ENCODE assay signal across 22 mouse cellular contexts in the genomic region with DNA sequence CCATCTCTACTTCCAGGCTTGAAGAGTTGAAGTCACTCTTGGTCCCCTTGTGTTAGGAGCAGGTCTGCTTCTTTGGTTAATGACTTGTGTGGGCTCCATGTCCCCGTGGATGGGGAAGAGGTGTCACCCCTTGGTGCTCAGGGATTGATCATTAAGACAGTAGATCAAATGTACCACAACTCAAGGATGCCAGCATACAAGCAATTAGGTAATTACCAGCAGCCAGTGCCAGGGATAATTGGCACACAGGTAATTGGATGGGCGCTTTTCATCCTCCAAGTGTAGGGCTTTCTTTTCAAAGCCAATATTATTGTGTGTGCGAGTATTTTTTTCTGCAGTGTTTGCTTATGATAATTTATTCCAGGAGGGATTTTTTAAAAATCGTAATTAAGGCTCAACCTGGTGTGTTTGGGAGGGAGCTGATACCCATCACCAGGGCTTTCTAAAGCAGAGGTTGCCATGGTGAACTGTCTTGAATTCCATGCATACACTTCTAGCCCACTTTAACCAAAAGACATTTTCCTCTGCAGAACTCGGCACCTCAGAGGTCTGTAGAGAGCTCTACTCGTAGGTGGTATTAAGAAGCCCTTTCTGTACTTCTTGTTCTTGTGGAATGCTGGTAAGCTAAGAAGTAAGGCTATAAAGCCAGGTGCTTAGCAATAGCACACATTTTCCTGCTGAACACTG.
DNase-seq lines count a peak whose midpoint lies in the region; ATAC-seq lines count a peak whose summit lies in the region.
"Had no signal": no experiment of that assay in that cellular context is flagged by ENCODE, and none has a peak within 500 bp of the region (broad histone marks: within the 10 kb centered on the region; RNA-seq: fewer than 3 reads in every experiment).

No protein-coding gene starts in this region.

- peaks cover 4% of the 10 kb centered on the region for H3K4me1 ChIP-seq in forebrain, embryonic 12.5 days
- peaks cover 27% of the 10 kb centered on the region for H3K4me1 ChIP-seq in forebrain, embryonic 13.5 days
- H3K4me1 ChIP-seq in midbrain, embryonic 13.5 days (replicated peaks) = peaks cover 14% of the 10 kb centered on the region
- H3K4me1 ChIP-seq in midbrain, embryonic 10.5 days = peaks cover 3% of the 10 kb centered on the region; the same call in 1 of the 2 replicates
- 0 out of 2 replicates have a peak, but pooled peaks cover 5% of the 10 kb centered on the region for H3K4me1 ChIP-seq in midbrain, embryonic 14.5 days (ENCODE audit: control insufficient read depth, insufficient read depth, low read length)
- H3K4me1 ChIP-seq: hindbrain, embryonic 10.5 days had no signal

- peak; percentile 69; the same call in 1 of the 2 replicates for ATAC-seq in forebrain, embryonic 12.5 days (ENCODE audit: low FRiP score)
- no peak; the same call in 1 of the 2 replicates for ATAC-seq in forebrain, embryonic 13.5 days
- peak; percentile 56 for ATAC-seq in midbrain, embryonic 13.5 days
- ATAC-seq in midbrain, embryonic 14.5 days (ENCODE audit: low FRiP score, low TSS enrichment) = no peak
- ATAC-seq: hindbrain, embryonic 16.5 days; inflammation-experienced regulatory T-cells, adult 6 months; Patski had no signal

- no peak overlapping the region for H3K4me3 ChIP-seq in forebrain, embryonic 12.5 days (replicated peaks)
- no peak overlapping the region for H3K4me3 ChIP-seq in forebrain, embryonic 13.5 days
- no peak overlapping the region for H3K4me3 ChIP-seq in midbrain, embryonic 13.5 days (replicated peaks)
- no peak overlapping the region for H3K4me3 ChIP-seq in midbrain, embryonic 10.5 days
- no peak overlapping the region for H3K4me3 ChIP-seq in midbrain, embryonic 14.5 days (replicated peaks; ENCODE audit: low read depth, low read length)
- H3K4me3 ChIP-seq: embryonic facial prominence, embryonic 15.5 days; erythroblast, embryonic 14.5 days; gastrocnemius, adult 2 months; heart, embryonic 12.5 days; hindbrain, embryonic 10.5 days had no signal

- DNase-seq in midbrain, embryonic 10.5 days (ENCODE audit: low spot score) = no peak
- peak; percentile 41 for DNase-seq in midbrain, embryonic 14.5 days
- no peak for DNase-seq in lung, postnatal 25 days (ENCODE audit: low spot score)
- no peak for DNase-seq in adrenal gland, postnatal 25 days
- DNase-seq: adrenal gland, adult 2 months; adrenal gland, postnatal 36 days; cerebellum, adult 11-12 months; cerebellum, adult 9-11 months; cerebellum, postnatal 36 days; gastrocnemius, adult 2 months; gastrocnemius, postnatal 25 days; kidney, adult 11 months had no signal

- H3K27ac ChIP-seq in forebrain, embryonic 12.5 days = no peak overlapping the region
- H3K27ac ChIP-seq in forebrain, embryonic 13.5 days = no peak overlapping the region
- H3K27ac ChIP-seq in midbrain, embryonic 13.5 days = peak overlapping the region; percentile 21; the same call in 1 of the 2 replicates
- no peak overlapping the region for H3K27ac ChIP-seq in midbrain, embryonic 10.5 days (replicated peaks)
- H3K27ac ChIP-seq in midbrain, embryonic 14.5 days (replicated peaks; ENCODE audit: low read depth, low read length) = 0 out of 2 replicates have a peak overlapping the region, but pooled peaks have one; percentile 2
- H3K27ac ChIP-seq: embryonic facial prominence, embryonic 15.5 days; gastrocnemius, adult 2 months; hindbrain, embryonic 10.5 days had no signal

- WGBS in forebrain, embryonic 12.5 days = 51% methylated on average over 6 of the region's 6 CpGs
- WGBS in forebrain, embryonic 13.5 days = 42% methylated on average over 6 of the region's 6 CpGs
- WGBS in midbrain, embryonic 13.5 days = 58% methylated on average over 6 of the region's 6 CpGs
- 78% methylated on average over 6 of the region's 6 CpGs for WGBS in midbrain, embryonic 10.5 days
- 57% methylated on average over 6 of the region's 6 CpGs for WGBS in midbrain, embryonic 14.5 days

- H3K9me3 ChIP-seq in forebrain, embryonic 12.5 days = no peaks in the 10 kb centered on the region
- H3K9me3 ChIP-seq in forebrain, embryonic 13.5 days (replicated peaks) = no peaks in the 10 kb centered on the region
- H3K9me3 ChIP-seq in midbrain, embryonic 13.5 days = no peaks in the 10 kb centered on the region
- H3K9me3 ChIP-seq in midbrain, embryonic 10.5 days (replicated peaks) = no peaks in the 10 kb centered on the region
- no peaks in the 10 kb centered on the region for H3K9me3 ChIP-seq in midbrain, embryonic 14.5 days (ENCODE audit: control insufficient read depth, low read length)
- H3K9me3 ChIP-seq: embryonic facial prominence, embryonic 15.5 days; heart, embryonic 12.5 days; hindbrain, embryonic 10.5 days had no signal

- no peaks in the 10 kb centered on the region for H3K36me3 ChIP-seq in forebrain, embryonic 12.5 days (replicated peaks)
- H3K36me3 ChIP-seq in forebrain, embryonic 13.5 days (ENCODE audit: poor library complexity, severe bottlenecking) = no peaks in the 10 kb centered on the region
- no peaks in the 10 kb centered on the region for H3K36me3 ChIP-seq in midbrain, embryonic 13.5 days
- no peaks in the 10 kb centered on the region for H3K36me3 ChIP-seq in midbrain, embryonic 10.5 days
- H3K36me3 ChIP-seq in midbrain, embryonic 14.5 days (ENCODE audit: control insufficient read depth, insufficient read depth, low read length) = no peaks in the 10 kb centered on the region
- H3K36me3 ChIP-seq: embryonic facial prominence, embryonic 15.5 days; heart, embryonic 12.5 days; hindbrain, embryonic 10.5 days had no signal

- no peak overlapping the region for H3K9ac ChIP-seq in forebrain, embryonic 12.5 days
- H3K9ac ChIP-seq in forebrain, embryonic 13.5 days = no peak overlapping the region
- no peak overlapping the region for H3K9ac ChIP-seq in midbrain, embryonic 13.5 days (replicated peaks)
- H3K9ac ChIP-seq in midbrain, embryonic 14.5 days (replicated peaks; ENCODE audit: low read length) = no peak overlapping the region
- H3K9ac ChIP-seq: embryonic facial prominence, embryonic 15.5 days; heart, embryonic 12.5 days had no signal

- H3K4me2 ChIP-seq in forebrain, embryonic 12.5 days = no peak overlapping the region
- H3K4me2 ChIP-seq in forebrain, embryonic 13.5 days = no peak overlapping the region
- no peak overlapping the region for H3K4me2 ChIP-seq in midbrain, embryonic 13.5 days (replicated peaks)
- H3K4me2 ChIP-seq in midbrain, embryonic 14.5 days (ENCODE audit: low read length) = no peak overlapping the region
- H3K4me2 ChIP-seq: embryonic facial prominence, embryonic 15.5 days; heart, embryonic 12.5 days had no signal

- H3K27me3 ChIP-seq in forebrain, embryonic 12.5 days = no peaks in the 10 kb centered on the region
- no peaks in the 10 kb centered on the region for H3K27me3 ChIP-seq in forebrain, embryonic 13.5 days
- no peaks in the 10 kb centered on the region for H3K27me3 ChIP-seq in midbrain, embryonic 13.5 days
- no peaks in the 10 kb centered on the region for H3K27me3 ChIP-seq in midbrain, embryonic 10.5 days (ENCODE audit: low read depth, poor library complexity, severe bottlenecking)
- H3K27me3 ChIP-seq in midbrain, embryonic 14.5 days (ENCODE audit: control insufficient read depth, insufficient read depth, low read length) = no peaks in the 10 kb centered on the region
- H3K27me3 ChIP-seq: embryonic facial prominence, embryonic 15.5 days; Patski had no signal

Comparison
In these comparisons a context has a peak if more than half of its experiments do, and no peak if none do; other contexts are left out.
1. ATAC-seq: peak in forebrain, embryonic 12.5 days (single experiment) and midbrain, embryonic 13.5 days (single experiment); none in forebrain, embryonic 13.5 days (single experiment) and midbrain, embryonic 14.5 days (single experiment).
2. H3K27ac ChIP-seq: peak in midbrain, embryonic 13.5 days (single experiment) and midbrain, embryonic 14.5 days (single experiment); none in forebrain, embryonic 12.5 days (single experiment), forebrain, embryonic 13.5 days (single experiment) and midbrain, embryonic 10.5 days (single experiment).